Mouse (Mus musculus): ENCODE data around the gene Defb11.
"Not testable (repeated sequence)": the region's sequence is repeated elsewhere in the genome, so short reads cannot be mapped to it uniquely, and the experiment has no call there.

Gene Defb11

GRCm38 (mm10) chr8:21906290-21906689 lies at the start of gene Defb11:
Defb11 (minus strand) TSS chr8:21906412.
- in situ Hi-C loops (cut with MboI; ENCODE audit: low pct_unique_long_range_greater_than_20kb in 1 of 2, low sequenced_read_pairs in 2 of 2, unreplicated experiment in 1 of 2), result not testable (repeated sequence)

DNA sequence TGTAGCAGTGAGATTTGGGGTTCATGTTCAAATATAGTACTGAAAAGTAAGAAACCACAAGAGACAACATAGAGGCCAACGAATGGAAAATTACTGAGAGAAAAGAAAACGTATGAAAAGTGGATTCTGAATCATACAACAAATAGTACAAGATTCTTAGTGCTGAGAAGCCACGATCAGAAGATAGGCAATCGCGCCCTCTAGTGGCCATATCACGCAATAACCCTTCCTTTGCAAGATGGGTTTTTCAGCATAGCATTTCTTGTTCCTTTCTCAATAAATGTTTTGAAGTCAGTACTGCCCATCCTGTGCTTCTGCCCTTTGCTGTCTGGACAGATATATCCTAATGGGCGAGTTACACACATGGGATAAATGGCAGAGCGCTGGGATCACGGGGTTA lies 49.1 kb upstream of the Defb11 start:
- in situ Hi-C loops (cut with MboI; ENCODE audit: low pct_unique_long_range_greater_than_20kb in 1 of 2, low sequenced_read_pairs in 2 of 2, unreplicated experiment in 1 of 2), result loop anchor here in 1 of 2 experiments (25.0 kb wide), 1 partner anchor 193 kb away; no protein-coding TSS in a partner anchor

DNA sequence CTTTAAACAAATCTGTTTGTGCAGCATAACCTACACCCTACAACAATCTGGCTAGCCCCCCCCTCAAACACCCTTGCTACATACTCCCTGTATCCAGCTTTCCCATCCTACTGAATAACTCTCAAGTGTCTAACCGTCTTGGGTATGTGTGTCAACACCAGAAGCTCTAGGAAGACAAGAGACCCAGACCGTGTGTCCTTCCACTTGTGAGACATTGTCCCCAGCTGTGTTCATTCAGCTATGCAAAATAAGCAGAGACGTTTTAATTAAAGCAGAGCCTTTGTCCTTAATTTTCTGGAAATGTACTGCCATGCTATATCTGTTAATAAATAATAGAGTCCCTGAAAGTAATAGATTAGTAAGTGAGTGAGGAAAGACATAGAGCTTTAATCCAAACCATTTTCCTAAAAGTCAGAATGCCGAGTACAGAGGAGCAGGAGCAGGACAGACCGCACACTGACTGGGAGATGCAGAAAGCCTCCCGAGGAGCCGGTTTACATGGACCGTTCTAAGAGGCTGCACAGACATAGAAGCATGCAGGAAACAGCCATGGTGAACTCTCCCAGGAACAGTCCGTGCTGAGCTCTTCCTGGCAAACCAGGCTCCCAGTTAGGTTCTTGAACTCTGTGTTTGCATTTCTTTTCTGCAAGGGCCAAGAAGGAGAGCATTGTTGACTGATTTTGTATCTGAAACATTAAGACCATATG lies 41.3 kb upstream of the Defb11 start:
- in situ Hi-C loops (cut with MboI; ENCODE audit: low pct_unique_long_range_greater_than_20kb in 1 of 2, low sequenced_read_pairs in 2 of 2, unreplicated experiment in 1 of 2), result no loop called here

DNA sequence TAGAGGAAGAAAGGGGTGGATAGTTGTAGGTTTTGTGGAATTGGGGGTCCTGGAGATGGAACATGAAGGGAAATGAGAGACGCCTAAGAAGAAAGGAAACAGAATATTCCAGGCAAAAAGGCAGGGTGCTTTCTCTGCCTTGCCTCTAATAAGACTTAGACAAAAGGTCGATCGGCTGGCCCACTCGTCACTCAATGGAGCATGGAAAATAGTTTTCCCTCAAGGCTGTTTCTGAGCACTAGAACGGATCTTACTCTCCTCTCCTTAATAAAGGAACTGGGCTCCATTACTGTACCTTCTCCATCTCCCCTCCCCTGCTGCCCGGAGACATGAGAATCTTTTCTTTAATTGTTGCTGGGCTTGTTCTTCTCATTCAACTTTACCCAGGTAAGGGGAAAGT lies 40.2 kb upstream of the Defb11 start, which contains the start of gene Defb13:
Defb13 (plus strand) TSS at position 301 of the 400 bp plus-strand sequence.
- in situ Hi-C loops (cut with MboI; ENCODE audit: low pct_unique_long_range_greater_than_20kb in 1 of 2, low sequenced_read_pairs in 2 of 2, unreplicated experiment in 1 of 2), result no loop called here

DNA sequence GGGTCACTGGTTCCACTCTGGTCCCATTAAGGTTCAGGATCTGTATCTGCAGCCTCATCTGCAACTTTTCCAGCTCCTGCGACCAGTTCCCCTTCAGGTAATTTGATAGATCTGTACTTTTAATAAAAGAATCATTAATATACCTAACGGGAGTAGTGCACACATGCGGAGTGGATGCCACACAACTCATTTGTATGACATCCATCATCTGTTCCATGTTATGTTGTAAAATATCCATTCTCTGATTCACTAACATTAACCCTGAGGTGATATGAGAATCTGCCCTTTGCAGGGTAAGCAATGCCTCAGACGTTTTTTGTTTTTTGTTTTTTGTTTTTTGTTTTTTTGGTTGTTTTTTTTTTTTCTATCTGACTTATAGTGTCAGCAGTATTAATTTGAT lies 31.8 kb upstream of the Defb11 start, which contains the start of gene Defb35:
Defb35 (plus strand) TSS at position 301 of the 400 bp plus-strand sequence.
- in situ Hi-C loops (cut with MboI; ENCODE audit: low pct_unique_long_range_greater_than_20kb in 1 of 2, low sequenced_read_pairs in 2 of 2, unreplicated experiment in 1 of 2), result not testable (repeated sequence)

GRCm38 (mm10) chr8:21932610-21933009 lies 26.4 kb upstream of the Defb11 start, which contains the start of gene Defb15:
Defb15 (minus strand) TSS chr8:21932710.
- in situ Hi-C loops (cut with MboI; ENCODE audit: low pct_unique_long_range_greater_than_20kb in 1 of 2, low sequenced_read_pairs in 2 of 2, unreplicated experiment in 1 of 2), result no loop called here

- in situ Hi-C loops (cut with MboI; ENCODE audit: low pct_unique_long_range_greater_than_20kb in 1 of 2, low sequenced_read_pairs in 2 of 2, unreplicated experiment in 1 of 2), result not testable (repeated sequence)
Measured at GRCm38 (mm10) chr8:21930754-21931153, 24.5 kb upstream of the Defb11 start.

DNA sequence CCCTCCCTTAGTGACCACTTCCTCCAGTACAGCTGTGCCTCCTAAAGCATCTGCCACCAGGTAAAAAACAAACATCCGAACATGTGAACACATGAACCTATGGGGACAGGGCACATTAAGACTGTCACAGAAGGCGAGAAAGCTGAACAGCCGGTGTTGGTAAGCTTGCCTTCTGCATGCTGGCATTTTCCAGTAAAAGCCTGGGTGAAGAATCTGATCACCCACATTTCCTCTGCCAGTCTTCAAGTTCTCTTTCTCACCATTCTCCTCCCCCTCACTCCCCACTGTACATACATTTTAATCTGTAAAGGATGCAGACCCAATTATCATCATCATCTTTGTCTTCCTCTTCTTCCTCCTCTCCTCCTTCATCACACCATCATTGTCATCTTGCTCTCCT lies 9.4 kb upstream of the Defb11 start:
- in situ Hi-C loops (cut with MboI; ENCODE audit: low pct_unique_long_range_greater_than_20kb in 1 of 2, low sequenced_read_pairs in 2 of 2, unreplicated experiment in 1 of 2), result no loop called here

DNA sequence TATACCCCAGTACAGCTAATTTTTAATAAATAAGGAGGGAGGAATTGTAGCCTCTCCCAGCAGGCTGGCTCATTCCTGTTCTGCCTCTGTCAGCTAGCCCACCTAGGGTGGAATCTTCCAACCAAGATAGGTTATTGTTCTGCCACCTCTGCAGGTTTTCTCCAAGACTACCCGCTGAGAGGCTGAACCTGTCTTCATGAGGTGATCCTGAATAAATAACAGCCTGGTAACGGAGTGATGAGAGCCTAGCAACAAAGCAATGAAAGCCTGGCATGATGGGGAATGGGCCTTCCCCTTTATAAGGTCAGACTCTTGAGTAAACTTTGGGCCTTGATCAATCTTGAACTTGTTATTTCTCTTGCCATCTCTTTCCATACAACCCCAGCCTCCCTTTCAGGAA lies 6.3 kb upstream of the Defb11 start:
- in situ Hi-C loops (cut with MboI; ENCODE audit: low pct_unique_long_range_greater_than_20kb in 1 of 2, low sequenced_read_pairs in 2 of 2, unreplicated experiment in 1 of 2), result no loop called here

DNA sequence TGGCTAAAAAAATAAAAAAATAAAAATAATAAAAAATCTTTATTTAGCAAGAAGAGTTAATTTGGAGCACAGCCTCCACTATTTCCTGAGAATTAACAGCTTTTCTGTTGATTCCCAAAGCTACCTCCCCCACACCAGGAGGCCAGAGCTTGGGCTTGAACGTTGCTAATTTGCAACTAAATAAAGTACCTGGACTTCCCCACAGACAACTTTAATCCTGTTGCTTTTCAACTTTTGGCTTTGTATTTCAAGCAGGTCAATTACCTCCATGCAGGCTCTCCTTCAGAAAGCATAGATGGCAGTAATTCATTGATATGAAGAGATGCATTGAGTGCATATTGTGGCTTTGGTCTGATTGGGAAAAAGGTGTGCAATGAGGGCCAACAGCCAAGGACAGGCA lies 5.7 kb upstream of the Defb11 start:
- in situ Hi-C loops (cut with MboI; ENCODE audit: low pct_unique_long_range_greater_than_20kb in 1 of 2, low sequenced_read_pairs in 2 of 2, unreplicated experiment in 1 of 2), result no loop called here

DNA sequence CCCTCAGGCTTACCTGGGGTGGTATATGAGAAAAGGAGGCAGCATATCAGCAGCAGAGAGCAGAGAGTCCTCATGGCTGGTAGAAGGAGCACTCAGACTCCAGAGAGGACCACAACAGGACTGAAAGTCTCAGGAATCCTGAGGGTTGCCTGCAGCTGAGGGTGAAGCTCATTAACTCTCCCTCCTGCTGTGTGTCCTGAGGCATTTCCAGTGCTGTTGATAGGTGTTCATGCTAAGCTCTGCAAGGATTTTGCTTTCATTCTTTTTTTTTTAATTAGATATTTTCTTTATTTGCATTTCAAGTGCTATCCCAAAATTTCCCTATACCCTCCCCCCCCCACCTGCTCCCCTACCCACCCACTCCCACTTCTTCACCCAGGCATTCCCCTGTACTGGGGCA lies 20.9 kb downstream of the Defb11 start, which contains the start of gene Defb9:
Defb9 (minus strand) TSS at position 101 of the 400 bp plus-strand sequence.
- in situ Hi-C loops (cut with MboI; ENCODE audit: low pct_unique_long_range_greater_than_20kb in 1 of 2, low sequenced_read_pairs in 2 of 2, unreplicated experiment in 1 of 2), result not testable (repeated sequence)

DNA sequence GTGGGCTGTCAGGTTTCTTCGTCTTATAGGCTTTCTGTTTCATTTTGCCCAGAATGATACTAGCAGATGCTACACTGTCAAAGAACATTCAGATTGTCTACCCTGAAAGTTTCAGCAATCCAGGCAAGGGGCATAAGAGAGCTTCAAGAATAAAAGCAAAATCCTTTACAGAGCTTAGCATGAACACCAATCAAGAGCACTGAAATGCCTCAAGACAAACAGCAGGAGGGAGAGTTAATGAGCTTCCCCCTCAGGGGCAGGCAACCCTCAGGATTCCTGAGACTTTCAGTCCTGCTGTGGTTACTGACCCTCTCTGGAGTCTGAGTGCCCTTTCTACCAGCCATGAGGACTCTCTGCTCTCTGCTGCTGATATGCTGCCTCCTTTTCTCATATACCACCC lies 47.6 kb downstream of the Defb11 start, which contains the start of gene Defb10:
Defb10 (plus strand) TSS at position 316 of the 400 bp plus-strand sequence.
- in situ Hi-C loops (cut with MboI; ENCODE audit: low pct_unique_long_range_greater_than_20kb in 1 of 2, low sequenced_read_pairs in 2 of 2, unreplicated experiment in 1 of 2), result not testable (repeated sequence)
